Mouse (Mus musculus): ENCODE results near the gene Glod4.
"Not testable (repeated sequence)": the region's sequence is repeated elsewhere in the genome, so short reads cannot be mapped to it uniquely, and the experiment has no call there.

DNA sequence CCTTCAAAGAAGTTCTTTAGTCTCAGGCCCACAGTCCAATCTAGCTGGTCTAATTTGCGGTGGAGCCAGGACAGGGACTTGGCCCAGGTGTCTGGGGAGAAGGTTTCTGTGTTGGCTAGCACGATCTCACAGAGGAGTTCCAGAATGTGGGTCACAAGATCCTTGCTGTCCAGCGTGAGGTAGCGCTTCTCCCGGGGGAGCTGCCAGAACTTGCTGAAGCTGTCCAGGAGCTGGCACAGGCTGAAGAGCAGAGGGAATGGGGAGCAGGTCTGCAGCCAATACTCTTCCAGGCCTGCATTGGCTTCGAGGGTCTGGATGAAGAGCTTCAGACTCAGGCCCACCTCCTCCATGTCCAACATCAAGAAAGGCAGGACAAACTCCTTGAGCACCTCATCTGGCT lies 31.9 kb downstream of the Glod4 start:
- TF ChIP-seq CTCF (IDR thresholded peaks at IDR 0.05; ENCODE audit: low read depth, low read length); EP300 (IDR thresholded peaks at IDR 0.05; ENCODE audit: insufficient read depth, low read depth, low read length): not testable (repeated sequence)
